Mouse (Mus musculus): ENCODE results near the gene Pdpr. TPM values are rescaled to one million over a fixed set of nuclear protein-coding genes. Genes with fewer than 3 reads are reported as not detected.

Pdpr gene
- total RNA-seq, 2 experiments from 2014 or later: 26.9 to 27.5 TPM

Other genes with a start within 250 kb of the Pdpr start
- gene Cog4, start 248.0 kb upstream of the Pdpr start, total RNA-seq (2021): 10 to 100 TPM; 55.8 to 56.3 TPM
- gene Sf3b3, start 247.8 kb upstream of the Pdpr start, total RNA-seq (2021): 10 to 100 TPM; 61.5 to 61.7 TPM
- gene Fuk, start 192.1 kb upstream of the Pdpr start, total RNA-seq (2021): 10 to 100 TPM; 15.9 to 19.0 TPM
- gene St3gal2, start 174.7 kb upstream of the Pdpr start, total RNA-seq (2021): 10 to 100 TPM; 86.2 to 88.7 TPM
- 10 to 100 TPM; 30.9 to 31.1 TPM for gene Ddx19a, start 96.8 kb upstream of the Pdpr start, total RNA-seq (2021)
- gene Ddx19b, start 62.9 kb upstream of the Pdpr start, total RNA-seq (2021): 10 to 100 TPM; 24.4 to 27.4 TPM
- 10 to 100 TPM; 94.3 to 95.5 TPM for gene Aars, start 61.5 kb upstream of the Pdpr start, total RNA-seq (2021)
- not detected for gene Exosc6, start 38.3 kb upstream of the Pdpr start, total RNA-seq (2021)
- gene Clec18a, start 2.2 kb upstream of the Pdpr start, total RNA-seq (2021): 1 to 10 TPM; 2.7 TPM
- gene Glg1, start 164.6 kb downstream of the Pdpr start, total RNA-seq (2021): 100 to 1,000 TPM; 149 to 151 TPM
- 10 to 100 TPM; 19.8 to 21.4 TPM for gene Rfwd3, start 205.6 kb downstream of the Pdpr start, total RNA-seq (2021)
- under 1 TPM; 0.30 to 0.41 TPM for gene Mlkl, start 243.5 kb downstream of the Pdpr start, total RNA-seq (2021)

Measured in left cerebral cortex, postnatal 25 days (tissue).